Mouse (Mus musculus) kidney, postnatal 10 days (tissue): ENCODE data around the gene Tdgf1.

ENCODE experiments used
- DNase-seq: peaks from one replicate; pipeline ENCODE4 v3.0.0; 2021; ENCODE audit warnings: mixed read lengths

The Tdgf1 gene

DNA sequence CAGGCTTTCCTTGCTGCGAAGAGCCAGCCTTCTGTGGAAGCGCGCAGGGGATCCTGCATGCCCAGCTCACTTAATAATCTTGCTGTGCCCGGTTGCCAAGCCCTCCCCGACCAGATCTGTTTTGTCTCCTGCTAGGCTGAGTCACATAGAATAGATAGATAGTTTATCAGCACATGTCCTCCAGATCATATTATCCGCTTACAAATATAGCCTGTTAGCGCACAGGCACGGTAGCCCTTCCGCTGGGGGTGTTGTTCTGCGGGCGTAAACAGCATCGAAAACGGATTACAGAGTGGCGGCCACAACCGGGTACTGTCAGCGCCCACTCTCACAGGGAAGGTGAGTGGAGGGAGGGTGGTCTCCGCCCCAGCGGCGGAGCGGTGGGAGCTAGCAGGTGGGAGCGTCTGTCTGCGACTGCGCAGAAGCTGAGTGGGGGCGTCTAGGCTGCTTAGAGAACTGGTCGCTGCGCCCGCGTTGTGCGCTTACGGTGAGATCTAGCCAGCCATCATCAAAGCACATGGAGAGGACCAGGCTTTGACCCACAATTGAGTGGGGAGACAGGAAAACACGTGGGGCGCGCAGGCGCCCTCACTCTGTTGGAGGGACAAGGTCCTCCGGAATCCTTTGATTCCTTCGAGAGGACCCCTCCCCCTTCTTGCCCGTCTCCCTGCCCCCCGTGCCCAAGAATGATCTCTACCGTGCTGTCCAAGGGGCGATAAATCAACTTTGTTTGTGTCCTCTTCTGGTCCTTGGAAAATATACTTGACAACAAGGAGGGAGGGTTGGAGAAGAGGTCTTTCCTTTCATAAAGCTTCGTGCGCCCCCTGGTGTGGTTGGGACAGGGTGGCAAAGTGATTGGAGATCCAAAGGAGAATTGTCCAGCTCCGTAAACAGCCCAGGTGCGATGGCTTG, 7.8 kb upstream of the Tdgf1 start:
- peak; percentile 88 for DNase-seq

DNA sequence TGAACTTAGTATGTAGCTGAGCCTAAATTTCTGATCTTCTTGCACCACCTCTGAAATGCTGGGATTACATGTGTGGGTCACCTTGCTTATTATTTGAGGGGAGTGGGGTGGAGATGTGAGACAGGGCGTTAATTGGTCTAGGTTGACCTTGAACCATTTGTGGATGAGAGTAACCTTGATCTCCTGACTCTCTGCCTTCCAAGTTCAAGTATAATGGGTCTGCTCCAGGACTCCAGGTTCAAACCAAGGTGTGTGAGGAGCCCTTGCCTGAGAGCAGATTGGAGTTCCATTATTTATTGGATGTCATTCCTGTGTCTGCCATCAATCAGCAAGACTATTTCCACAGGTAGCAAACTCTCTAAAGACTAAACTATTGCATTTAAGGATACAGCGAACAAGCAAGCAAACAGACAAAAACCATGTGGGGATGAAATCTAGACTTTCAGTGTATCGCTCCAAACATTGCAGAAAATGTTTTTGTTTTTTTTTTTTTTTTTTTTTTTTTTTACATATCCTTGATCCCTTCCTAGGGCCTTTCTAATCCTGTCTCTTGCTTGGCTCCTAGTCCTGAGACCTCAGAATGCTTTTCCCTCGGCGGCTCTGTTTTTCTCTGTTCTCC, 7.1 kb upstream of the Tdgf1 start:
- no peak for DNase-seq

DNA sequence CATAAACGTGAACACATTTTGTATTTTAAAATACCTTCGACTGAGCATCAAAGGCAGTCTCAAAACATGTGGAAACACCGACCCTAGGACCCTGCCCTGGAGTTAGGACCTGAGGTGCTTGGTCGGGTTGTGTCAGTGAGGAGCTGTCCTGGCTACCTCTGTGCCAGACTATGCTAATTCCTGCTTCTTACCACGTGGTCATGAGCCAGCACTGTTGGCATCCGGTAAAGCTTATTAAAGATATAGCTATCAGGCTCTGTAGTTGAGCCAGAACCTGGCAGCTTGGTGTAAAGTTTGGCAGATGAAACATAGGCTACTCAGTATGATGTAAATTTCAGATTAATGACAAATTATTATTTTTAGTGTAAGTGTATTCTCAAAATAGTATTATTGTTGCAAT, 6.4 kb upstream of the Tdgf1 start:
- no peak for DNase-seq

DNA sequence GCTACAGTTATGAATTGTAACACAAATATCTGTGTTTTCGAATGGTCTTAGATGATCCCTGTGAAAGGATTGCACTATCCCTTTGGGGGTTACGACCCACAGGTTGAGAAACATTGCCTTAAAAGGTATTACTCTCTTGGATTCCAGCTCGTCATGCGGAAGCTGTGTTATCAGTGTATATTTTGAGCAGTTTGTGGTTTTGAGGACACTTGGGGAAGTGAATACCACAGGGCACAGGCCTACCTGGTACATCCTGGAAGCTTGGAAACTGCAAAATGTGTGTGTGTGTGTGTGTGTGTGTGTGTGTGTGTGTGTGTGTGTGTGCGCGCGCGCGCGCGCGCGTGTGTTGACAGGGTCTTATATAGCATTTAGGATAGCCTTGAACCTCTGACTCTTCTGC, 5.9 kb upstream of the Tdgf1 start:
- no peak for DNase-seq

DNA sequence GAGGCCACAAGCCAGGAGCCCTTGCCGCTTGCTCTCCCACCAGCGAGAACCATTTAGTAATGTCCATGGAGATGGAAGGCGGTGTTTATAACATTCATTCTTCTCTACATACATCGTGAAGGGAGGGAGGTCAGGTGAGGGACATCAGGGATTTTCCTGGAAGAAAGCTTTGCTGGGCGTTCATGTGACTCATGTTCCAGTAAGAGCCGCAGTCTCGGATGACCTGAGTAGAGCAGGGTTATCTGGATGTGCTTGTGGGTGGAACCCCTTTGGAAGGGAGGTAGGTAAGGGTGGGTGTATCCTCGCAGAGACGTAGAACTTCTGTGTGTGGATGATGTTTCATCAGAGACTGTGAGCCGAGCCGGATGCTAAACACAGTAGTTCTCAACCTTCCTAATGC, 5.4 kb upstream of the Tdgf1 start, which contains the start of gene Lrrc2:
Gene Lrrc2, plus strand, starts transcription at position 149 of the 400 bp plus-strand sequence.
- DNase-seq = no peak

DNA sequence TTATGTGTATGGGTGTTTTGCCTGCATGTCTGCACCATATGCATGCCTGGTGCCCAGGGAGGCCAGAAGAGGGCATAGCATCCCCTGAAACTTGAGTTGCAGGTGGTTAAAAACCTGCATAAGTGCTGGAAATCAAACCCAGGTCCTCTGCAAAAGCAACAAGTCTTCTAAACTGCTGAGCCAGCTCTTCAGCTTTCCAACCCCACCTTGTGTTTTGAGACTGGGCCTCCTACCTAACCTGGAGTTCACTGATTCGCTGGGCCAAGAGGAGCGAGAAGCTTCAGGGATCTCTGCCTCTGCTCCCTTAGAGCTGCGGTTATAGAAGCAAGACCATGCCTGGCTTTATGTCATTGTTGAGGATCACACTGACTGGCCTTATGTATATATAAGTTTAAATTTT, 4.2 kb upstream of the Tdgf1 start:
- DNase-seq = no peak

DNA sequence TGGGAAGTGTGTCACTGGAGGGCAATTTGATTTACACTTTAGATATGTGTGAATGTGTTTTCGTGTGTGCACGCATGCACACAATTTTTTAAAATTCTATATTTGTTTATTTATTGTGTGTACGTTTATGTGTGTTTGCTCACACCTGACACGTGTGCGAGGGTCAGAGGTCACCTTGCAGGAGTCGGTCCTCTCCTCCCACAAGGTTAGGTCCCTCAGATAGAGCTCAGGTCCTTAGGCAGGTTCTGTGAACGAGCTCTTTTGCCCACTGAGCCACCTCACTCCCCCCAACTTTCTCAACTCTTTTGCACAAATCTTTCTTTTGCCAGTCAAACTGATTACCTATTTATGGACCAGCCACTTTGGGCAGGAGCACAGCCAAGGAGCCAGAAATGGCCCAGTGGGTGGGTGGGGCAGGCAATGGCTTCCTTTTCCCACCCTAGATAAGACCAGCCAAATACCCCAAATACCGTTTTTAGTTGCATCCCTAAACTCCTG, 2.9 kb upstream of the Tdgf1 start:
- DNase-seq = no peak

DNA sequence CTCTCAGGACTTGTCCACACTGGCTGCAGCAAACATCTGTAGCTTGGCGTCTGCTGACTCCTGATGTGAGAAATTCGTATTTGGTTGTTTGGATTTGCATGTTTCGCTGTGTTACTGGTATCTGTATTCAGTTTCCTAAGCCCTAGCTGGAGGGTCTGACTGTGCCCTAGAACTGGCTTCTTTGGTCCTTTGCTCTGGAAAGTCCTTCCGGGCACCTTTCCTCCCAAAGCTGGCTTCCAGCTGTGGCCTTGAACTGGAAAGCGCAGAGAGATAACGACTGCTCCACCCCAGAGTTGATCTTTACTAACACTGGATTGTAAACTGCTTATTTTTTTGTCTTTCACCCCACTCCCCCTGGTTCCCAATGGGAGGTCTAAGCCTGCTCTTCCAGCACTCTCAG, 1.9 kb upstream of the Tdgf1 start:
- no peak for DNase-seq

DNA sequence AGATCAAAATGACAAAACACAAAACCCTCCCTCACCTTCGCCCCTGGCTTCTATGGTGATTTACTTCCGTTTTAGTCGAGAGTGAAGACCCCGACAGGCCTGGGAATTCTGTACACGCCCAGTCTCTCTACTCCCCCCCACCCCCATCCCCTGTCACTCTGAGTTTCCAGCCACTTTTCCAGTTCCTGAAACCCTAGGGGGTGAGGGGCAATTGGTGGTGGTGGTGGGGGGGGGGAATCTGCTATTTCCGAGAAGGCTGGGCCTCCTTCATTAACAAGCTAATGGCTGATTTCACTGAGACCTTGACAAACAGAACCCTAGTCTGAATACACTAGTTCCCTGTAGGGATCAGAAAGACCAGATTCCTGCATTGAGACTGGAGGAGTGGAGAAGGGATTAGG, 1.3 kb upstream of the Tdgf1 start:
- DNase-seq = no peak

DNA sequence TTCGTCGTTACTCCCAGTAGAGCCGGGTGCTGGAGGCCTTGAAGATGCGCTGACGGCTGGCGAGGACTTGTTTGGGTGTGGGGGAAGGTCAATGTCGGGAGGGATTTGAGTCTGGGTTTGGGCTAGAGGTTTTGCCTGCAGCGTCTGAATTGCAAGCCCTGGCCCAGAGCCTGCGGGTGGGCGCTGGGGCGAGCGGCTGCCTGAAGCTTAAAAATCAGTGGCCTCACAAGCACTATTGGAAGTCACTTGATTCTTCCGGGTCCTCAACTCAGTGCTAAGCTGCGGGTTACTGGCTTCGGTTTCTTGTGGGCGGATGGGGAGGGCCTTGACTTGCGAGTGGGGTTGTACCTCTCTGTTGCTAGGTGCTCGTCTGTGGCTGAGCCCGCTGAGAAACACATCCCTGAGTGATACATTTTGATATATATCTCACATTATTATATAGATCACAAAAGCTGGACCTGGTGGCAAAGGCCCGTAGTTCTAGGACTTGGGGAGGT, 638 bp upstream of the Tdgf1 start:
- DNase-seq = no peak

DNA sequence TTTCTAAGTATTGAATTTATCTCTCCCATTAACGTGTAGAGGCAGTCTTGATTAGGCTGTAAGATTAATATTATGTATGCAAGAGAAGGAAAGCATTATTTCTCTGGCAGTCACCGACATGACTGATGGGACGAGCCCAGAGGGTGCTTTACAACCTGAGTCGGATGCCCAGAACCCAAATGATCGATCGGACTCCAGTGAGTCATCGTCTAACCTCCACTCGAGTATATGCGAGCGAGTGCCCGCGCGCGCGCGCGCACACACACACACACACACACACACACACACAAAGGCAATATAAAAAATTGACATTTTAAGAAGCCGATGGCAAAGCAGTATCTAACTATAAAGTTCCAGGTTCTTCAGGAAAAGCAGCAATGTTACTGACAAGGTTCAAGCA, 615 bp downstream of the Tdgf1 start:
- DNase-seq = no peak

DNA sequence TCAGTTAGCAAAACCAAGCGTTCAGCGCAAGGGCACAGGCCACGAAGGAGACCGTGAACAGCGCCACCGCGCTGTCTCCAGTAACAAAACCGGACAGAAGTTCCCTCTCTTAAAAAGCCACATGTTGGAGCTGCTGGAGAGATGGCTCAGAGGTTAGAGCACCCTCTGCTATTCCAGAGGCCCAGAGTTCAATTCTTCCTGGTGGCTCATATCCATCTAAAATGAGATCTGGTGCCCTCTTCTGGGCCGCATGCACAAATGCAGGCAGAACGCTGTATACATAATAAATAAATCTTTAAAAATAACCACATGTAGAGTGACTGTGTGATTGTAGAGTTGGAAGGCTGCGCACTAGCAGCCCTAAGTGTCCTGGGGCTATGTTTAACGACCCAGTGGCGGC, 1.7 kb downstream of the Tdgf1 start:
- peak; percentile 24 for DNase-seq

DNA sequence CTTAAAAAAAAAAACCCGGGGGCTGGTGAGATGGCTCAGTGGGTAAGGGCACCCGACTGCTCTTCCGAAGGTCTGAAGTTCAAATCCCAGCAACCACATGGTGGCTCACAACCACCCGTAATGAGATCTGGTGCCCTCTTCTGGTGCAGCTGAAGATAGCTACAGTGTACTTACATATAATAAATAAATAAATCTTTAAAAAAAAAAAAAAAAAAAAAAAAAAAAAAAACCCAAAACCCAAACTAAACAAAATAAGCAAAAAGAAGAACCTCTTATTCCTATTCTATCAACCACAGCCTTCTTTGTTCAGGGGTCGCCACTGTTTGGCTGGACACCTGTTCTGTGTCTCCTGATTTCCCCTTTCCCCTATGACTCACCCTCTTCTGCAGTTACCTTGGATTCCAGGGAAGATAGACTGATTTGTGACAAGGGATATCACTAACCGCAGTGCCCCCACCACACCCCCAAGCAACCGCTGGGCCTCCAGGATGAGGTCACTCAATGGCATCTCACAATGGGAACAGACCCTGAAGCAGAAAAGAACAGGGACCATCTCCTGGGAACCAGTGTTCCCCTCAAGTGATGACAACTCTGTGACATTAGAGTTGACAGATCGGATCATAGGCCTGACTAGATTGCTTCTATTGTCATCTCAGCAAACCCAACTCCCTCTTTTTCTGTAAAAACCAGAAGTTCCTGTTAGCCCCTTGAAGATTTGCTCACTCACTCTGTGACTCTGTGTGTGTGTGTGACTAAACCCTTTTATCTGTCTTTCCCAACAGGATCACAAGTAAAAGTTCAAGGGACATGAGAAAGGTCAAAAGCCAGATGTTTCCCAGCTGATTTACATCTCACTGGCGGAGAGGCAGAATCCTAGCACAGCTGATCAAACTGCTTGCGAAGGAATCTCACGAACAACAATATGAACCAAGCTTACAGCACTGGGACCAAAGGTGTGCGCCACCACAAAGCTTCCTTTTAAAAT, 8.2 kb downstream of the Tdgf1 start:
- DNase-seq = no peak

DNA sequence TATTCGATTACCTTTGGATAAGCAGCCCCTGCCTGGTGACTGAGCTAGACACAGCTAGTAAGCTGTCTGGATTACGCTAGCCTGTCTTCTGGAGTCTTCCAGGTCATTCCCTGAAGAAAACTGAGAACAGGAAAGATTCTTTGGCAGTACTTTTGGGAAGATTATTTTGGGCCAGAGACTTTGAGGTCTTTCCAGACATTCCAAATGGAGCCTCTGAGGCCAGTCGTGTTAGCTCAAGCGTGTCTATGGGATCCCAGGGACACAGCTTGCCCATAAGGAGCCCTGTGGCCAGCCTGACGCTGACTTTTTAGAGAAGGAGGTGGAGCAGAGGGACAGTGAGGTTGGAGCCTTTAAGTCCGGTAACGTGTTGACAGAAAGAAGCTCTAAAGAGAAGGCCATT, 10.0 kb downstream of the Tdgf1 start:
- no peak for DNase-seq

DNA sequence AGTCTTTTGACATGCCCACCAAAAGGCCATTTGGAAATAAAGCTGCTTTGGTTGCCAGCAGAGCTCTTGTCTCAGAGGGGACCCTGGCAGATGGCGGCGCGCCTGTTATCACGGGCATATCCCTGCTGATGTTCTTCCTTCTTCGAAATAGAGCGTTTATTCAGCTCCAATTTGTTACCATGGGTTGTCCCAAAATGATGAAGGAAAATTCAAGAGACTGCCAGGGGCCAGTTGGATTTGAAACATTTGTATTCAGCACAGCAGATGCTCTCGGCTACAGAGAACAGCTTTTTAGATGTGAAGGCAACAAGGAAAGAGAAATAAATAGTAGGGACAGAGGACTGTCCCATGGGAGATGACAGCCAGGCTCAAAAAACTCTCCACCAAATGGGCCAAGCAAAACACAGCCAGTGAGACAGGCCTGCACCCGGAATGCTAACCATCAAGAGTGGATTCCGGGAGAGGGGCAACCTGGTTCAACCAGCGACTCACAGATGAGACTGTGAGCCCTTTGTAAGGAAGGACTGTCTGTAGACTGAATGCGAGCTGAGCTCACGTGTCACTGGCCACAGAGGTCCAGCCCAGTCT, 12.0 kb downstream of the Tdgf1 start:
- DNase-seq = peak; percentile 32

DNA sequence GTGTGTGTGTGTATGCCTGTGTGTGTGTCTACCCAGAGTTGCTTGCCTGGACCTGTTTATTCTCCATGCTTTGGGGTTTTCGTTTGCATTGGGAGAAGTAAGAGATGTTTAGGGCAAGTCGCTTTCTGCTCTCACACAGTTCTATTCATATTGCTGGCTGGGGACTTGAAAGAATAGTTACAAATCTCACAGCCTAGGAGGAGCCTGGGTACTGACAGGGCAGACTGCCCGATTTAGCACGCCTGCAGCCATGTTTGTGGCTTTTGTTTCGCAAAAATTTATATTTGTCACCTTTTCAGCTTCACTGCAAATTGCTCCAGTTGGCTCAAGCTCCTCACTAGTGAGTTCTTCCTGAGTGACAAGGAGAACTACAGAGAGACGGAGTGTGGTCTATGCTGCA, 14.4 kb downstream of the Tdgf1 start:
- no peak for DNase-seq

DNA sequence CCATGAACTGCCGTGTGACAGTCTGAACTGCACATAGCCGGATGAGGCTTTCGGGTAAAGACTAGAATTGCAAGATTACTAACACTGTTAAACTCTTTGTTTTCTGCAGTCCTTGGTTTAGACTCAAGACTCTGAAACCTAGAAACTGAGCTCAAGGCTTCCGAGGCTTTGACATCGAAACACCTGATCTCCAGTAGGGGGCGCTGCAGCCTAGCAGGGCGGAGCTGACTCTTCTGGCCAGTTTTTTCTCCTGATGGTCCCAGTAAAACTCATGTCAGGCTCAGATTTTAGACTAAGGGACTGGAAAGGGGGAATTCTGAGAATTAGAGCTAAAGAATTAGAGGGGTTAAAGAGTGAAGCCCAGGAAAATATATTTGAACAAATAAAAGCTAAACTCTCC, 23.2 kb downstream of the Tdgf1 start:
- DNase-seq = peak; percentile 89

DNA sequence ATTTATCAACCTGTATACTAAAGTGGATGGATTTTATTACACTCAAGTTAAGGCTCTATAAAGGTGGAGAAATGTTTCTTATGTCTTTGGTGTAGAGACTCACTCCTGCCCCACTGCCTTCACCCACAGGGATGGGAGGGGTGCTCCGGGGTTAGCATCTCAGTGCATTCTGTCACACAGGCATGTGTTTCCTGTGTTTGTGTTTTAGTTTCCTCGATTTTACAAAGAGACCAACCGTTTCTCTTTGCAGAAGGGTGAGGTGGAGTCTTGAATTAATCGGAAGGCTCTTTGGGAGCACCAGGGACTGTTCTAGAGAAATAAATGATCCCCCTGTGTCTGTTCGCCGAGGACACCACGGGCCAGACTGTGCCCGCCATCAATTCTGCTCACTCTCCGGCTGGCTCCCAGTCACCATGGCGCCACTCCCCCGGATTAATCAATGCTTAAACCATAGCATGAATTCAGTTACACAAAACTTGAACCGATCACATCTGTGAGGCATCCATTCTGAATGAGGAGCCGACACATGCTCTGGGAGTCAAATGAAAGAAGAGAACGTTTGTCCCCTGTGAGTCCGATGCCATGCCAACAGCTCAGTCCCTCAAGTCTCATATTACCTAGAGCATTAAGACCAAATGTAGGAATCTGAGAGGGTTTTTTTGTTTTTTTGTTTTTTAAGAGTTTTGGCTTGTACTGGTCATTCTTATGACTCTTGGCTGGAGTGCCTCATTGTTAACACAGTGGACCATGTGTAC, 25.1 kb downstream of the Tdgf1 start:
- no peak for DNase-seq

DNA sequence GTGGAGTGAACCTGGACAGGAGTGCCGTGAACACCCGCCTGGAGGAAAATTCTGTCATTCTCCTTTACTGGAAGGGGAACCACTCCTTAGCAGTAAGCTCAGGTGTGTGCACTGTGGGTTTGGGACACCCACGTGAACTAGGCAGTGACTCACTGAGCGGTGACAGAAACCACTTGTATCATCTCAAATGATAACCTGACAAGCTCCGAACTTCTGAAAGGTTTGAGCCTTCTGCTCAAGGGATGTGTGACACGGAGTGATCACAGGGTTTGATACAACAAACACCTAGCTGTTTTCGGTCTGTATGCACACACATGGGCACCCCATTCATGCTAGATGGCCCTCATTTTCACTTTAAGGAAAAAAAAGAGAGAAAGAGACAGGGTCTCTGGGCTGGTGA, 29.2 kb downstream of the Tdgf1 start, which contains the start of gene Fam240a:
Gene Fam240a, minus strand, starts transcription at position 76 of the 400 bp plus-strand sequence.
- DNase-seq = no peak

DNA sequence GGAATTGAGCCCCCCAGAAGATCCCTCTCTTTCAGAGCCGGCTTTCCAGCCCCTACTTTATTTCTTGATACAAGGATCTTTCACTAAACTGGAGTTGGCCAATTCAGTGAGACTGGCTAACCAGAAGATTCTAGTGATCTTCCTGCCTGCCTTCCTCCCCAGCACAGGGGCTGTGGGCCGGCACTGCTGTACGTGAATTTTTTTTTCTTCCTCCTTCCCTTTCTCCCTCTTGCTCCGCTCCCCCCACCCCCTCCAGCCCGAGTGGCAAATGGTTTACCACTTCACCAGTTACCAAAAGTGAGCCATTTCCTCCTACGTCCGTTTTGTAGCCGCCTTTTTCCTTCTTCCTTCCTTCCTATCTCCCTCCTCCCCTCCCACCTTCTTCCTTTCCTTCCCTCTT, 30.5 kb downstream of the Tdgf1 start:
- no peak for DNase-seq

DNA sequence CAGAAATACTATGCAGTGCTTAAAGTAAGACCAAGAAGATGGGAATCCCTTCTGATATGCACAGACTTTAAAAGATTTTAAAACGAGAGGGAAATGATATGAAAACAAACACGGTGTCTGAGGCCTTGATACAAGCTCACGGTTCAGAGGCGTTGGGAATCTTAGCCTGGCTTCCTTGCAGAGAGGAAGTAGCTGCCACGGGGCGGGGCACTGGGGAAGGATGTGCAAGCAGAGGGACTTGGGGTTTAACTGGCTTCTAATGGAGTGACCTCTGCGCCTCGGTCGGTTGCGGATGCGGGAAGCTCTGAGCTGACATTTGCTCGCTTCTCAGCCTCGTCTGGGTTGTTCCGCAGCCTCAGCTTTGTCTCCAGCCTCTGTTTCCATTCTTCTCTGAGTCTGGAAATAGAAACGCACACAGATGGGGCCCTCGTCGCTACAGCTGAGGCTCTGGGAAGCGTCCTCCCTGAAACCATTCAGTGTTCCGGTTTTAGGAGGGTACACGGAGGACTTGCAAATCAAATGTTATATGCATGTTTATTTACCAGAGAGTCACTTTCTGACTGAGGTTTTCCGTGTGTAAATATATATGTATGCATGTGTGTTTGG, 31.2 kb downstream of the Tdgf1 start:
- no peak for DNase-seq
